Mouse (Mus musculus): ENCODE measurements around the gene Grin2b. TPM values are rescaled to one million over a fixed set of nuclear protein-coding genes. Genes with fewer than 3 reads are reported as not detected.
"Not testable (repeated sequence)": the region's sequence is repeated elsewhere in the genome, so short reads cannot be mapped to it uniquely, and the experiment has no call there.

Gene Grin2b
- polyA plus RNA-seq, 1 experiment from 2014 or later = 81.3 TPM

GRCm38 (mm10) chr6:135692533-135692932, 480.8 kb downstream of the Grin2b start:
- Histone ChIP-seq H3K4me2 (no peak overlapping the region), H3K27me3 (replicated peaks) (no peaks in the 10 kb centered on the region), H3K4me1 (no peaks in the 10 kb centered on the region), H3K9ac (no peak overlapping the region), H3K4me3 (no peak overlapping the region), H3K9me3 (no peaks in the 10 kb centered on the region), H3K27ac (no peak overlapping the region), H3K36me3 (replicated peaks) (no peaks in the 10 kb centered on the region)
- no peak for ATAC-seq (replicated peaks)
- 74% methylated on average over 9 of the region's 9 CpGs for WGBS

DNA sequence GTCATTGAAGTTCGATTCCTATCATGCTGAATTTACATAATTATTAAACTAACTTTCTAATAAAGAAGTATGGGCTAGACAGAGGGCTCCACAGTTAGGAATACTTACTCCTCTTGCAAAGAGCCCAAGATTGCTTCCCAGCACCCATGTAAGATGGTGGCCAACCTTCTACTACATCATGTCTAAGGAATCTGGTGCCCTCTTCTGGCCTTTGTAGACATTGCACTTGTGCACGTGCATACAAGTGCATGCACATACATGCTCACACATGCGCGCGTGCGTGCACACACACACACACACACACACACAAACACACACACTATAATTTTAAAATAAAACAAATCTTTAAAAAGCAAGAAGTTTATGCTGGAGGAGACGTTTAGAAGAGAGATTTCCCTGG, 481.8 kb downstream of the Grin2b start:
- no peaks in the 10 kb centered on the region for H3K4me1 ChIP-seq
- H3K27me3 ChIP-seq (replicated peaks) = no peaks in the 10 kb centered on the region
- no peak for ATAC-seq (replicated peaks)
- H3K9me3 ChIP-seq = no peaks in the 10 kb centered on the region
- H3K9ac ChIP-seq = no peak overlapping the region
- H3K4me2 ChIP-seq = no peak overlapping the region
- WGBS = 92% methylated on average over 7 of the region's 7 CpGs
- no peaks in the 10 kb centered on the region for H3K36me3 ChIP-seq (replicated peaks)
- no peak overlapping the region for H3K27ac ChIP-seq
- H3K4me3 ChIP-seq = no peak overlapping the region

GRCm38 (mm10) chr6:135687926-135688325, 485.4 kb downstream of the Grin2b start:
- Histone ChIP-seq H3K4me2 (no peak overlapping the region), H3K27me3 (replicated peaks) (no peaks in the 10 kb centered on the region), H3K4me1 (no peaks in the 10 kb centered on the region), H3K36me3 (replicated peaks) (no peaks in the 10 kb centered on the region), H3K9ac (no peak overlapping the region), H3K9me3 (no peaks in the 10 kb centered on the region), H3K27ac (no peak overlapping the region), H3K4me3 (no peak overlapping the region)
- 84% methylated on average over 9 of the region's 9 CpGs for WGBS
- no peak for ATAC-seq (replicated peaks)

DNA sequence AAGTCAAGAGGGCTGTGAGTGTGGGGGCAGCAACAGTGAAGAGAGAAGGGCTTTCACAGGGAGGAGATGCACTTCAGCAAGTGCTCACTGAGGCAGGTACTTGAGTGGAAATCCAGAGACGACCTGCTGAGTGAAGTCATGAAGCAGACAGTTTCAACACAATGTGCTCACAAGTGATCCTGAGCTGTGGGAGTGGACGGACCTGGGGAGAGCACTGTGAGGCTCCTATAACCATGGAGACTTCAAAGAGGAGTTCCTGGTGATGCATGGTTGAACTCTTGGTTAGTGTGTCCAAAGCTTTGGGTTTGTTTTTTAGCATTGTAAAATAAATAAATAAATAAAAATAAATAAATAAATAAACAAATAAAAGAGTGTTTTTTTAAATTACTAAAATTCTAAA, 489.1 kb downstream of the Grin2b start:
- ATAC-seq (replicated peaks) = no peak
- H3K4me1 ChIP-seq = no peaks in the 10 kb centered on the region
- H3K9me3 ChIP-seq = no peaks in the 10 kb centered on the region
- H3K4me2 ChIP-seq = no peak overlapping the region
- H3K27me3 ChIP-seq (replicated peaks) = no peaks in the 10 kb centered on the region
- no peak overlapping the region for H3K9ac ChIP-seq
- H3K36me3 ChIP-seq (replicated peaks) = no peaks in the 10 kb centered on the region
- WGBS = 53% methylated on average over 2 of the region's 2 CpGs
- no peak overlapping the region for H3K27ac ChIP-seq
- H3K4me3 ChIP-seq = no peak overlapping the region

DNA sequence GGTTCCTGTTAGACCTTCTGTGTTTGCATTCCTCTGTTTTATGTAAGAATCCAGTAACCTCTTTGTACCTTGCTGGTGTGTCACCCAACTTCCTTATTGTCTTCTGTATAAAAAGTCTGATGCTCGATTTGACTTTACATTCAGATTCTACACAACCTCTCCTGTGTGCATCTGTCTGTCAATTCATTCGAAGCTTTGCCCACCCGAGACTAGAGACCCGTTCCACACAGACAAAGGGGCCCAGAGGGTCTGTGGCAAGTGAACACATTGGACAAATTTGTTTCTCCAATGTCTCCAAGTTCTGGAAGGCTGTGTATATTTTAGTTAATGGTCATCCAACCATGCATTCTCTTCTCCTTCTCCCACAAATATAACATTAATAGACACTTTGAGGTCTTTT, 491.9 kb downstream of the Grin2b start:
- WGBS = 86% methylated on average over 4 of the region's 4 CpGs
- H3K4me2 ChIP-seq; H3K27ac ChIP-seq; H3K36me3 ChIP-seq (replicated peaks); H3K9ac ChIP-seq; H3K4me1 ChIP-seq; H3K9me3 ChIP-seq; H3K27me3 ChIP-seq (replicated peaks); ATAC-seq (replicated peaks); H3K4me3 ChIP-seq: not testable (repeated sequence)

DNA sequence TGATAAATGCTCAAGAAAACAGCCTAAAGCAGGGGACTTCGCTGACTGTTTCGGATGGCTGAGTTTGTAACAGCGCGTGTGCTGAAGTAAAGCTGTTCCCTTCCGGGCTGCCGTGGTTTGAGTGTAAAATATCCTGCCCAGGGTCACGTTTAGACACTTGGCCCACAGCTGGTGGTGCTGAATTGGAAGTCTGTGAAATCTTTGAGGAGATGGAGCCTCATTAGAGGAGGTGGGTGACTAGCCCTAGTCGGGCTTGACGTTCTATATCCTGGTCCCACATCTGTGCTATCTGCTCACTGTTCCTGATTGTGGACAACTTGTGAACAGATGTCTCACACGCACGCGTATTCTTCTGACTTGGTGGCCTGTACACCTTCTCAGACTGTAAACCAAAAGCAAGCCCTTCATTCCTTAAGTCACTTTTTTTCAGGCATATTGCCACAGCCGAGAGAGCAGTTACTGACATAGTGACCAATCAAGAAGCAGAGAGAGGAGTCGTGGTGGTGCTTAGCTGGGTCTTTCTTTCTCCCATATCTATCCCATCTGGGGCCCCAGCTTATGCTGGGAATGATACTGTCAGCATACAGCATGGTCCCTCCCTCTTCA, 493.1 kb downstream of the Grin2b start:
- H3K27ac ChIP-seq = no peak overlapping the region
- 81% methylated on average over 14 of the region's 14 CpGs for WGBS
- H3K4me3 ChIP-seq = no peak overlapping the region
- H3K27me3 ChIP-seq (replicated peaks) = no peaks in the 10 kb centered on the region
- H3K4me2 ChIP-seq = no peak overlapping the region
- no peaks in the 10 kb centered on the region for H3K36me3 ChIP-seq (replicated peaks)
- H3K9me3 ChIP-seq = no peaks in the 10 kb centered on the region
- H3K4me1 ChIP-seq = no peaks in the 10 kb centered on the region
- no peak overlapping the region for H3K9ac ChIP-seq
- ATAC-seq (replicated peaks) = no peak

- no peak overlapping the region for H3K27ac ChIP-seq
- WGBS = 27% methylated on average over 4 of the region's 4 CpGs
- no peak for ATAC-seq (replicated peaks)
- H3K4me2 ChIP-seq = no peak overlapping the region
- H3K9me3 ChIP-seq = no peaks in the 10 kb centered on the region
- H3K9ac ChIP-seq = no peak overlapping the region
- H3K27me3 ChIP-seq (replicated peaks) = no peaks in the 10 kb centered on the region
- H3K36me3 ChIP-seq (replicated peaks) = no peaks in the 10 kb centered on the region
- no peaks in the 10 kb centered on the region for H3K4me1 ChIP-seq
- H3K4me3 ChIP-seq = no peak overlapping the region
These were observed 498.9 kb downstream of the Grin2b start for GRCm38 (mm10) chr6:135674380-135674779.

GRCm38 (mm10) chr6:135672003-135672402, 501.3 kb downstream of the Grin2b start:
- Histone ChIP-seq H3K4me3 (no peak overlapping the region), H3K4me2 (no peak overlapping the region), H3K27me3 (replicated peaks) (no peaks in the 10 kb centered on the region), H3K9me3 (no peaks in the 10 kb centered on the region), H3K4me1 (no peaks in the 10 kb centered on the region), H3K36me3 (replicated peaks) (no peaks in the 10 kb centered on the region), H3K9ac (no peak overlapping the region), H3K27ac (no peak overlapping the region)
- no peak for ATAC-seq (replicated peaks)

Small RNA genes within 50 kb of the gene (microRNA-seq; reads per million reads assigned to microRNA genes)
- not detected for gene Gm22892

Other genes starting within 250 kb of the Grin2b start
- gene Gm8994, start 154.0 kb upstream of the Grin2b start, polyA plus RNA-seq (2015; fragmentation: Nextera tagmentation; extraction: Ambion mirVana) = not detected in 2 replicates
- gene E330021D16Rik, start 242.1 kb upstream of the Grin2b start, polyA plus RNA-seq (2015; fragmentation: Nextera tagmentation; extraction: Ambion mirVana) = not detected in 2 replicates